Mouse (Mus musculus) G1E (cell line): ENCODE measurements at regions not wholly inside any gene's neighbourhood (a gene's known extent, or its start where the extent isn't known, plus 50 kb on each side); places are given as distances from the start of the nearest gene placed in this dataset.

Experiments used
- ATAC-seq: 2 replicates; pipeline ENCODE4 v1.8.0; 2016; ENCODE audit warnings: mild to moderate bottlenecking; ENCODE audit not compliant: insufficient number of reproducible peaks, poor library complexity, low FRiP score, severe bottlenecking; ENCODE audit errors: extremely low read depth
- DNase-seq: peaks from one replicate; pipeline ENCODE4 v3.0.0; 2012; ENCODE audit warnings: low spot score
- H3K27me3 ChIP-seq: 2 replicates; pipeline ENCODE4 v1.6.1; 2012; ENCODE audit warnings: mild to moderate bottlenecking, low read length, inconsistent platforms; ENCODE audit not compliant: insufficient read depth
- H3K36me3 ChIP-seq: replicated peaks from 2 replicates; pipeline ENCODE3; 2012; ENCODE audit warnings: mild to moderate bottlenecking, inconsistent platforms
- H3K4me1 ChIP-seq: 2 replicates; pipeline ENCODE4 v1.6.1; 2012; ENCODE audit warnings: low read depth, low read length, inconsistent platforms, mixed read lengths; ENCODE audit not compliant: insufficient read depth
- H3K4me3 ChIP-seq: 2 replicates; pipeline ENCODE4 v1.5.1; 2012; ENCODE audit warnings: low read depth, mild to moderate bottlenecking, inconsistent platforms, low read length, moderate library complexity, mixed read lengths
- H3K9me3 ChIP-seq: replicated peaks from 2 replicates; pipeline ENCODE4 v1.6.1; 2012; ENCODE audit warnings: inconsistent platforms
- CTCF ChIP-seq: IDR thresholded peaks from 2 replicates; pipeline ENCODE4 v1.5.1; 2012; ENCODE audit warnings: low read depth, low read length, inconsistent platforms, mixed read lengths
- GATA1 ChIP-seq: IDR thresholded peaks from 2 replicates; pipeline ENCODE4 v1.6.1; 2012; ENCODE audit warnings: borderline replicate concordance, low read length, inconsistent platforms, mixed read lengths
- GATA2 ChIP-seq: IDR thresholded peaks from 2 replicates; pipeline ENCODE4 v1.6.1; 2012; ENCODE audit warnings: low read depth, low read length, inconsistent platforms, borderline replicate concordance
- POLR2AphosphoS5 ChIP-seq: IDR thresholded peaks from 2 replicates; pipeline ENCODE4 v1.6.1; 2012; ENCODE audit warnings: low read depth, low read length, inconsistent platforms; ENCODE audit not compliant: insufficient replicate concordance
- TAL1 ChIP-seq: conservative IDR thresholded peaks from 2 replicates; pipeline ENCODE4 v1.6.1; 2012; ENCODE audit warnings: low read depth, low read length, inconsistent platforms, mixed read lengths

GRCm38 (mm10) chr2:161470844-161471243 lies 362.0 kb upstream of the Chd6 start:
- Histone ChIP-seq H3K4me3 (no peak overlapping the region), H3K4me1 (no peaks in the 10 kb centered on the region), H3K36me3 (no peaks in the 10 kb centered on the region), H3K27me3 (no peaks in the 10 kb centered on the region), H3K9me3 (peaks cover 30% of the 10 kb centered on the region)
- no peak for TF ChIP-seq CTCF
- no peak for TF ChIP-seq GATA2
- ATAC-seq (no peak), DNase-seq (no peak)

- DNase-seq: no peak
- no peak for TF ChIP-seq POLR2AphosphoS5
- H3K36me3 ChIP-seq: no peaks in the 10 kb centered on the region
- no peak for ATAC-seq
- no peaks in the 10 kb centered on the region for H3K4me1 ChIP-seq
- H3K27me3 ChIP-seq: no peaks in the 10 kb centered on the region
- no peak overlapping the region for H3K4me3 ChIP-seq
- peaks cover 27% of the 10 kb centered on the region for H3K9me3 ChIP-seq
These were observed 361.1 kb upstream of the Chd6 start for GRCm38 (mm10) chr2:161470025-161470424.

GRCm38 (mm10) chr2:161467035-161467434 lies 358.2 kb upstream of the Chd6 start:
- H3K4me1 ChIP-seq: no peaks in the 10 kb centered on the region
- no peak for ATAC-seq

GRCm38 (mm10) chr2:161460600-161460999 lies 351.7 kb upstream of the Chd6 start:
- Histone ChIP-seq H3K27me3 (no peaks in the 10 kb centered on the region), H3K4me3 (no peak overlapping the region), H3K9me3 (peaks cover 35% of the 10 kb centered on the region), H3K4me1 (no peaks in the 10 kb centered on the region), H3K36me3 (no peaks in the 10 kb centered on the region)
- no peak for TF ChIP-seq GATA2
- TF ChIP-seq TAL1: no peak
- no peak for TF ChIP-seq CTCF
- TF ChIP-seq POLR2AphosphoS5: no peak
- no peak for TF ChIP-seq GATA1
- ATAC-seq (no peak), DNase-seq (no peak)

More at GRCm38 (mm10) chr2:161467035-161467434, 358.2 kb upstream of the Chd6 start:
- no peak for DNase-seq
- H3K36me3 ChIP-seq: no peaks in the 10 kb centered on the region
- no peak for TF ChIP-seq TAL1
- no peak for TF ChIP-seq GATA2
- no peak for TF ChIP-seq CTCF
- no peak for TF ChIP-seq POLR2AphosphoS5
- TF ChIP-seq GATA1: no peak
- H3K27me3 ChIP-seq: no peaks in the 10 kb centered on the region
- no peak overlapping the region for H3K4me3 ChIP-seq
- peaks cover 31% of the 10 kb centered on the region for H3K9me3 ChIP-seq

- ATAC-seq (no peak), DNase-seq (no peak)
- Histone ChIP-seq H3K27me3 (no peaks in the 10 kb centered on the region), H3K4me3 (no peak overlapping the region), H3K4me1 (no peaks in the 10 kb centered on the region), H3K36me3 (no peaks in the 10 kb centered on the region), H3K9me3 (peaks cover 32% of the 10 kb centered on the region)
- no peak for TF ChIP-seq TAL1
- no peak for TF ChIP-seq GATA2
- TF ChIP-seq GATA1: no peak
- no peak for TF ChIP-seq CTCF
- no peak for TF ChIP-seq POLR2AphosphoS5
These were observed 345.6 kb upstream of the Chd6 start for GRCm38 (mm10) chr2:161454466-161454865.

- peaks cover 26% of the 10 kb centered on the region for H3K9me3 ChIP-seq
- no peak for ATAC-seq
These were observed 324.9 kb upstream of the Chd6 start for GRCm38 (mm10) chr2:161433816-161434215.

GRCm38 (mm10) chr2:161429294-161429693 lies 320.4 kb upstream of the Chd6 start:
- no peaks in the 10 kb centered on the region for H3K27me3 ChIP-seq
- ATAC-seq (no peak), DNase-seq (no peak)
- no peak overlapping the region for H3K4me3 ChIP-seq
- H3K9me3 ChIP-seq: peaks cover 30% of the 10 kb centered on the region
- H3K36me3 ChIP-seq: no peaks in the 10 kb centered on the region
- H3K4me1 ChIP-seq: no peaks in the 10 kb centered on the region
- TF ChIP-seq GATA2 (no peak), CTCF (no peak), TAL1 (no peak), GATA1 (no peak), POLR2AphosphoS5 (no peak)

More at GRCm38 (mm10) chr2:161433816-161434215, 324.9 kb upstream of the Chd6 start:
- no peak overlapping the region for H3K4me3 ChIP-seq
- DNase-seq: no peak
- no peaks in the 10 kb centered on the region for H3K27me3 ChIP-seq
- no peak for TF ChIP-seq GATA2
- TF ChIP-seq GATA1: no peak
- no peak for TF ChIP-seq POLR2AphosphoS5
- no peak for TF ChIP-seq CTCF
- TF ChIP-seq TAL1: no peak
- H3K36me3 ChIP-seq: no peaks in the 10 kb centered on the region
- no peaks in the 10 kb centered on the region for H3K4me1 ChIP-seq
